Mouse (Mus musculus) urinary bladder, adult 18-20 months (tissue): ENCODE data around the gene Slc7a15.
"Not testable (repeated sequence)": the region's sequence is repeated elsewhere in the genome, so short reads cannot be mapped to it uniquely, and the experiment has no call there.

Experiments used
- DNase-seq, 2 experiments: peaks; one replicate each; pipeline ENCODE4 v3.0.0; 2022; ENCODE audit warnings: low spot score in 2 of 2, mixed read lengths in 2 of 2

The Slc7a15 gene

DNA sequence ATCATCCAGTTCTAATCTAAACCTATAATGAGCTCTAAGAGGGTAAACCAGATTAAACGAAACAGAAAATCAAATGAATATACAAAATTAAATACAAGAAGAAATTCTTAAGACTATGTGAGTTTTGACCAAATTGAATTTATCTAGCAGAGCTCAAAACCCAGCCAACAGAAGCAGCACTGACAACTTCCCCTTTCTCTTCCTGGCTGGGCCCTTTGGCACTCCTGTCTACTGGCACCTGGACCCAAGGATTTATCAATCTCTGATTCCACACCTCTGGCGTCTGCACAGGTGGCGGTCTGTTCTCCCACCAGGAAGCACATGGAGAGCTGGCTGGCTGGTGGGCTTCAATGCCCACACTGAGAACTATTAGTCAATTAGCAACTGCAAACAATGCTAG lies 39.0 kb downstream of the Slc7a15 start:
- not testable (repeated sequence) for DNase-seq

DNA sequence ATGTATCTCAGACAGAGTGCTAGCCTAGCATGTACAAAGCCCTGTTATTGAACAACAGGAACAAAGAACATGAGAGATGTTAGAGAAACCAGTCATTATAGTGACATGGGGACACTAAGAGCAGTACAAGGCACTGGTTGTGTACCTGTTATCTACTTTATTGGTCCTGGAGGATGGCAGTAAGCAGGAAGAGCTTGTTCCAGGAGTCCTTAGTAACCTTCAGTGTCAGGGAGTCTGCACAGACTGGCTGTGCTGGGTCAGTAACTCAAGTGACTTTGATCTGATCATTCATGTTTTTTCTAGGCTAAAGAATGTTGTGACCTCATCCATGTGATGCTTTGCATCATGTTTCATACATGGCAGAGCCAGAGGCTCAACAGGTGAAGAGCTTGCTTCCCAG lies 42.7 kb downstream of the Slc7a15 start:
- no peak for DNase-seq

DNA sequence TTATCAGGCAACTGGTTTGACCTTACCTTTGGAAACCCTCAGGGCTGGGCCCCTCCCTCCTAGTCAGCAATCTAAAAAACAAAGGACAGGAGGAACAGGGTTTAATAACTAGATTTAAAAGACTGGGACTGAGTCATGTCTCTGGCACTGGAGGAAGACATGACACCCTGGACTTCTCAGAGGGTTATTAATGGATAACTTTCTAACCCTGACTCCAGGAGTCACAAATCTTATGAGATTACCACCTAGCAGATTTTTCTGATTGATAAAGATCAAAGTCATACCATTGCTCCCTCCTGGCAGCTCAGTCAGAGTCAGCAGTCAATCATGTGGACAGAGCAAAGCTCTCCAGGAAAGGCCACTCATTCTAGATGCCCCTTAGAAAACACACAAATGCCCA lies 43.4 kb downstream of the Slc7a15 start:
- no peak for DNase-seq

DNA sequence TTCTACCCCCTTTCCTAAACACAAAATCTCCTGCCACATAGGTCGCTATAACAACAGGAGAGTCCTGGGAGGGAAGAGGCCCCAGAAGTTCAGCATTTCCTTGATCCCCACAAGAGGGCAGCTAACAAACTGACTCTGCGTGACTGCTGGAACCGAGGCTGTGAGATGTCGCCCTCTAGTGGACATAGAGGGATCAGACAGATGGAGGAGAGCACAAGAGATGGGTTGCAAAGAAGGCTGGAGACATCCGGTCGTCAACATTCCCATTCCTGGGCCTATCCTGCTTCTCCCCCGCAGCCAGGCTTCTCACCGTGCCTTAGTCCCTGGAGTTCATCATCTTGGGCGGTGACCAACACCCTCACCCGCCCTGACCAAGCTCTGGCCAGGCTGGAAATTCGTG lies 51.5 kb downstream of the Slc7a15 start:
- peak; percentile 18 to 56 for DNase-seq

DNA sequence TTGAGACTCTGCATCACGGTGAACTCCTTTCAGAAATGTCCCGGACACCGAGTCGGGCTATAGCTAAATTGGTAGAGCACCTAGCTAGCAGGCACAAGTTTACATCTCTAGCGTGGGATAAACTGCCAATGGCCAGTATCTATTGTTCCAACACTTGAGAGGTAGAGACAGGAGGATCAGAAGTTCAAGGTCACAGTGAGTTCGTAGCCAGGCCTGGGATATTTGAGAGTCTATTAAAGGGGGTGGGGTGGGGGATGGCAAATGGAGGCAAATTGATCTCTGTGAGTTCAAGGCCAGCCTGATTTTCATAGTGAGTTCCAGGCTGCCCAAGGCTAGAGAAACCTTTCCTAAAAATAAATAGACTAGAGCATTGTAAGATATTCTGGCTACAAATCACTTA lies 52.1 kb downstream of the Slc7a15 start:
- no peak for DNase-seq

DNA sequence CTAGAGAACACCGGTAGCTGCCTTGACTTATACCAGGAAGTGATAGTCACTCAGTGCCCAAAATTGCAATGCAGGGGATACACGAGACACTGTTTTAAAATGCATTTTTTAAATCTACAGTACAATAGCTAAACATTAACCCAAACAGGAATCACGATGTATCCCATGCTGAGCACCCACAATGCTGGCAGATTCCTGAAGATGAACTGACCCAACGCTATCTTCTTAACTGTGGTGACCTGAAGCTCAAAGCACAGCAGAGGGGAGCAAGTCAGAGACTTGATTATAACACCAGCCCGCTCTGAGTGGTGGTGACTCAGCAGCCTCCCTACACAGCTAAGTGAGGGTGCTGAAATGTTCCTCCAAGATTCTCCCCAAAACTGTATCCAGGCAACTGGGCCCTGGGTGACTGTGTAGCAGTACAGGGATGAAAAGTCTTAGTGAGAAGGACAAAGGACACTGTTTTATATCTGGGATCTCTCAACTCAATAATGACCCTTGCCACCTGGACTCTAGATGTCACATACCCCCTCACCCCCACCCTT lies 53.7 kb downstream of the Slc7a15 start:
- DNase-seq: no peak

DNA sequence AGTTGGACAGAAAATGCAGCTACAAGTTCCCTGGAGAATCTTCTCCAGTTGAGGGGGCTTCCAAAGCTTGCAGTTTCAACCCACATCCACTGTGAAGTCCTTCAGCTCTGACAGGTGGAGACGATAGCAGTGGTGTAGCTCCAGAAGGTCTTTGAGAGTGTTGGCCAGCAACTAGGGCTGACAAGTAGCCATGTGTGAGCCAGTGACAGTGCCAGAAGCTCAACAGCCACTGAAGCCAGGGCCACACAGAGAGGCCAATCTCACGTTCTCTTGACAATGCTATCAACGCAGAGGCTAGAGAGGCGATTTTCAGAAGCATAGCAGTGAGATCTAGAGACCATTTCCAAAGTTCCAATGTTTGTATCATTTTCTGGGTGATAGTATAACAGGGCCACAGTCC lies 56.5 kb downstream of the Slc7a15 start:
- no peak for DNase-seq

DNA sequence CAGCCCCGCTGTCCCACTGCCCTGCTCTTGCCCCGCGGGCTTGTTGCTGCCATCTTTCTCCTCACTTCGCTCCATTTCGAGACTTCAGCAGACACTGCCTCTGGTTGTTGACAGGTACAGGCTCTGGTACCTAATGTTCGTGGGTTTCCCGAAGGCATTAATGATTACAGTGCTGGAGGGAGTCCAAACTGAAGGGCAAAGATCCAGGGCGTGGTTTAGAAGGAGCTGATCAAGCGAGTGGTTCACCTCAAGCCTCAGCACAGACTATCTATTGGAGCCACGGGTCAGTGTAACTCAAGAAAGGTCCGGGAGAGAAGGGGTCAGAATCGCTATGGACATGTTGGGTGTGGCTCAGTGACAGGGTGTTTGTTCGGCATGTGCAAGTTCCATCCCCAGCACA lies 59.4 kb downstream of the Slc7a15 start:
- no peak for DNase-seq

DNA sequence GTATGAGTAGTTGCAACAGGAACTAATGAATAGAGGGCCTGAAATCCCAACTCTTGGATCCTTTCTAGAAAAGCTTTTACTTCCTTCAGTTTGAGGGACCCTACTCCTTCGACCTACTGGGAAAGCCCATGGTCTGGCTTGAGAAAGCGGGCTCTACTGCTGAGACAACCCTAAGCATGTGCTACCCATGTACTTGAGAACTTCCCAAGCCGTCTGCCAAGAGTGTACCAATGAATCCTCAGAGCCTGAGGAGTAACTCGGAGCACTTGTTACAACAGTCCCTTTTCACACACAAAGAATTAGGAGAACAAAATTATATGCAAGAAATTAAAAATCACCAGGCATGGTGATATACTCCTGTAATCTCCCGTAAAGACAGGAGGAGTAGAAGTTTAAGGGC lies 61.6 kb downstream of the Slc7a15 start:
- no peak for DNase-seq

DNA sequence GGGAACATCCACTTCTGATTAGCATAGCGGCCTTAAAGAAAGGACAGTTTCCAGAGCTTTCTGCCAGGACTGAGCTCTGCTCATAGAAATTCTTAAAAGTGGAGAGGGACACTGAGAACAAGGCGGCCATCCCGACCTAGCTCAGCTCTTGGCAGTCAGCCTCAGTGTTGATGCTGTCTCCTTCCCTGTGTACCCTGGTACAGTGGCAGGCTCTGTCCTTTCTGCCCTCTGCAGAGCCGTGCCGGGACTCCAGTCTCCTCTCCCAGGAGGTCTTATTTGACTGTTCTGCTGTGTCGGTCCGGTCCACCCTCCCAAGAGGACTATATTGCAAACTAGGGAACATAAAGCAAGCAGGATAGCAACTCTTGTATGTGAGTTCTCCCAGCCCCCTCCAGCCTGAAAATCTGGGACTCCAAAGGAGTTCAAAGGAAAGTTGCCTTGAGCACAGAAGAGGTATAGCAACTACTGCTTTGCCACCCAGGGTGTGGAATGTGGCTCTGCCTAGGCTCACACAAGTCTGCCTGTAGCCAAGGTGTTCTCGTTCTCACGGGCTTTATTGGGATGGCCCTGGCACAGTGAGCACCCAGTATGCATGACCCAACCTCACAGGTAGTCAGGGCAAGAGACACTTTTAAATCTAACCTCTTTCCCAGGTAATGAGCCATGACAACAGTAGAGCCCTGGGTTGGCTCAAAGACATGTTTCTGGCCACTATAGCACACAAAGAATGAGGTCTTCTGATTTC lies 62.5 kb downstream of the Slc7a15 start:
- DNase-seq: no peak

DNA sequence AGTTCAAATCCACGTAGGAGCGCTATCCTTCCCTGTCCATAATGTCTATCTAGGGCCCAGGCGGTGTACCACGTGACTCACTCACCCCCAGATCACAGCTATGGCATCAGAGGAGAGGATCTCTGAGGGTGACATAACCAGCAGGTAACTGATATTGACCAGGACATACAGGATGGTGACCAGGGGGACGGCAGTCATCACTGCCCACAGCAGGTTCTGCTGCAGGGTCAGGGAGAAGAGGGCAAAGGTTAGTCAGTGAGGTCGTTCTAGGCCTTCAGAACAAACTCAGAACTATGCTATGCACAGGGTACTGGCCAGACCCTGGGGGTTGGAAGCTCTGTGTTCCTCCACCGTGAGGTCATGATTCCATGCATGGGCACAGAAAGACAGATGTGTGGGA lies 63.3 kb downstream of the Slc7a15 start:
- DNase-seq: no peak

DNA sequence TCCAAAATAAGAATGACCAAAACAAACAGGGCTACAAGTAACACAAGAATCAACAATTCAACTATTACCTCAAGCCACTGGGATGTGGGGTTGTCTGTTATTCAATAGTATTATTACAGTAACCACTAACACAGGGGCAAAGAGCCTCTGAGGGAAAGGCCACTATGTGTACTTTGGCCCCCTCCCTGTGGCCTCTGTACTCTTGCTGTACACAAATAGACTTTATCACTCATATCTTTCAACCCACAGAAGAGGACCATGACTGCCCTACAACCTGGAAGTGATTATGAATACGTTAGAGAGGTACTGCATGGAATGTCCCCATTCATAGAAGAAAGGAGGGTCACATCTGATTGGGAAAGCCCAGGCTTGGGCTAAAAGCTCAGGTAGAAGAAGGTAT lies 64.0 kb downstream of the Slc7a15 start:
- no peak for DNase-seq

DNA sequence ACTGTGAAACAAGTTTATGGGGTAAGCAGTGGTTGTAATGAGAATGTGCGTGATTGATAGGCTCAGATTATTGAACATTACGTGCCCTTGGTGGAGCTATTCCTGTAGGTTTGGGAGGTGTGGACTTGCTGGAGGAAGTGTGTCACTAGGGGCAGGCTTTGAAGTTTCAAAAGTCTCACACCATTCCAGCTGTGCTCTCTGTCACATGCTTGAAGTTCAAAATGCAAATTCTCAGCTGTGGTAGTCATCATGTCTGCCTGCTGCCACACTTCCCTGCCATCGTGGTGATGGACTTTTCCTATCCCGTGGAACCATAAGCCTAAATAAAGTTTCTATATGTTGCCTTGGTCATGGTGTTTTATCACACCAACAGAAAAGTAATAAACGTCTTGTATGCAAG lies 71.1 kb downstream of the Slc7a15 start:
- DNase-seq: no peak

DNA sequence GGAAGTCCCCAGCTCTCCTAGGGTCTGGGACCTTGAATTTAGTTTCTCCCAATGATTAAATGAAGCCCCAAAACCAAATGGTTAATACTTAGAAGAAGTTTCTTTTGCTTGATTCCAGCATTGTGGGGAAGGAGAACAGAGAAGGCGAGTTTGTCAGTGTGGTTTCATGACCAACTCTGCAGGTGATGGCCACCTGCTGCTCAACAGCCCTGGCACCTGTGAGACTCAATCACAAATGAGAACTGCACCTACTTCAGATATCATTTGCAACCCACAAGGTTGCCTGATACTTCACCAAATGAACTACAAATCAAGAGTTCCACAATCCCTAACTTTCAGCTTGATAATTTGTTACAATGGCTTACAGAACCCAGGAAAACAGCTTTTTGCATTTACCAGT lies 71.7 kb downstream of the Slc7a15 start:
- no peak for DNase-seq

DNA sequence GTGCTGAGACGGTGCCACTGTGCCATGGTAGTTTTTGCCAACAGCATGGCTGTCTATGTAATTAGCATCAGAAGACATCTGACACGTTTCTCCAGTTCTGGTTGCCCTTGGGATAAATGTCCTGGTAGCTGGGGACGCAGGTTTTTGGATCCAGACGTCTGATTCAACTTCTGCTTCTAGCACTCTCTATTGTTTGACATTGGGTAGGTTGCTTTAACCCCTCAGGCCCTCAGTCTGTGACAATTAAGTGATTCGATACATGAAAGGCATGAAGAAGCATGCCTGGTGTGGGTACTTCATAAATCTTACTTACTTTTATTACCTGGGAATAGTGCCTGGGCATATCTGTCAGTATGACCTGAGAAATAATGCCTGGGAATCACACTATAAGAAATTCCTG lies 74.8 kb downstream of the Slc7a15 start:
- DNase-seq: no peak

DNA sequence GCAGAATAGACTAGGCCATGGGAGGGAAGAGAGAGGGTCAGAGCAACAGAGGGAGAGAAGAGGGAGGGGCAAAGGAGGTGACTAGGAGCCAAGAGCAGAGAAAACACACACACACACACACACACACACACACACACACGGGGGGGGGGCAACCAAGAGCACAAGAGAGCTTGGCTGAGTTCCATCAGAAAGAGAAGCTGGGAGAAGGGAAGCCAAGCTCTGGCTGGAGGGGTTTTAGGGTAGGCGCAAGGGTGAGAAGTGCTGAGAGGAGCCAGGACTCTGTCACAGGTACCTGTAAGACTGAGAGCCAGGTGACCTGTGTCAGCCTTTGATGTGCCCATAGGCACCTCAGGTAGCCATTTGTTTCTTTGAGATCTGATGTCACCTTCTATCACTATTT lies 76.2 kb downstream of the Slc7a15 start:
- no peak for DNase-seq

DNA sequence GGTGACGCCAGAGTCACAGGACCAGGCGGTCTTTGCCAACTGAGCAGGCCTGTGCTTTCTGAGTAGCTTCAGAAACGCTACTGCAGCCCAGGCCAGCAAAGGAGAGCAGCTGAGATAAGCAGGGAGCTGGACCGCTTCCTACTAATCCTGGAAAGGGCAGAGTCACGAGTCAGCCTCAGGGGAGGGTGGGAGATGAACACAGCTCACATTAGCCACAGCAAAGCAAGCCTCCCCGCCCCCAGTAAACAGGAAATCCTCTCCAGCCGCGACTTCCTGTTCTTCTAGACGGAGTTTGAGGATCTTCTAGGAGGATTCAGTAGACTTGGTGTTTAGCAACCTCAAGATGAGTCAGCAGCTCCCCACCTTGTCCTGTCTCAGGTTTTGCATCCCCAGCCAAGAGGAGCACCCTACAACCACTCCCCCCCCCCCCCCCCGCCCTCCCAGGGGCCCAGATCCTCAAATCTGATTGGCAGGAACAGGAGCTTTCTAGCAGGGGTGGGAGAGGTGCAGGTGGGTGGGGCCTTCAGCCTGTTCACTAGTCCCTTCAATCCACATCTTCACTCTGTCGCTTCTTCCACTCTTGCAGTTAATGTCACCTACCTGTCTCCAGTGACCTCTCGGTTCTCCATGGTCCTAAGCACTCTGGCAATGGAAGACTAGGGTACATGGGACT lies 77.4 kb downstream of the Slc7a15 start:
- peak in 1 of 2 experiments; percentile 72 for DNase-seq

DNA sequence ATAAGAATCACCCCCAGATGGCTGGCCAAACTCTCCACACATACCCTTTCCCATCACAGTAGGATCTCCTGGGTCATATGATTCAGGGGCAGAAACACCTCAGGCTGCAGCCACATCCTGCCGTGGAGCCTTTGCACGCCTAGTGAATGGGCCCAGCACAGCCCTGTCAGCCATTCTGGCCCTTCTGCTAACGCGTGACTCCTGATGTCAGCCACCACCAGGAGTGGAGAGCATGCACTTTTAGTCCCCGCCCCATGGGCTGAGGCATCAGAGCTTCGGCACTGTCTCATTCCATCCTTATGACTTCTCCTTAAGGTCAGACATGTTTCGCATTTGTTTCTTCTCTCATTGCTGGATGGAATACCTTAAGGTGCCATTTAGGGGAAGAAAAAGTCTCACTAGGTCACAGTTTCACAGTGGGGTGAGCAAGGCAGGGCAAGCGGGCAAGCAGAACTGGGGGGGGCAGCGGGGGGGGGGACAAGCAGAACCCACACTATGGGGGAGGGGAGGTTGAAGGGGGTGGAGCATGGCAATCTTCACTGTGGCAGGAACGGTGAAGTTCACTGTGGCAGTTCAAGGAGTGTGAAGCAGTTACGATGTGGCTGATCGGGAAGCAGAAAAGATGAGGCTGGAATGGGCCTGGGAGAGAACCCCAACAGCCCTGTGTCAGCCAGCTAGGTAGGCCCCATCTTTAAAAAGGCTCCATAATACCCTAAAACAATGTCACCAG lies 79.3 kb downstream of the Slc7a15 start:
- no peak for DNase-seq

DNA sequence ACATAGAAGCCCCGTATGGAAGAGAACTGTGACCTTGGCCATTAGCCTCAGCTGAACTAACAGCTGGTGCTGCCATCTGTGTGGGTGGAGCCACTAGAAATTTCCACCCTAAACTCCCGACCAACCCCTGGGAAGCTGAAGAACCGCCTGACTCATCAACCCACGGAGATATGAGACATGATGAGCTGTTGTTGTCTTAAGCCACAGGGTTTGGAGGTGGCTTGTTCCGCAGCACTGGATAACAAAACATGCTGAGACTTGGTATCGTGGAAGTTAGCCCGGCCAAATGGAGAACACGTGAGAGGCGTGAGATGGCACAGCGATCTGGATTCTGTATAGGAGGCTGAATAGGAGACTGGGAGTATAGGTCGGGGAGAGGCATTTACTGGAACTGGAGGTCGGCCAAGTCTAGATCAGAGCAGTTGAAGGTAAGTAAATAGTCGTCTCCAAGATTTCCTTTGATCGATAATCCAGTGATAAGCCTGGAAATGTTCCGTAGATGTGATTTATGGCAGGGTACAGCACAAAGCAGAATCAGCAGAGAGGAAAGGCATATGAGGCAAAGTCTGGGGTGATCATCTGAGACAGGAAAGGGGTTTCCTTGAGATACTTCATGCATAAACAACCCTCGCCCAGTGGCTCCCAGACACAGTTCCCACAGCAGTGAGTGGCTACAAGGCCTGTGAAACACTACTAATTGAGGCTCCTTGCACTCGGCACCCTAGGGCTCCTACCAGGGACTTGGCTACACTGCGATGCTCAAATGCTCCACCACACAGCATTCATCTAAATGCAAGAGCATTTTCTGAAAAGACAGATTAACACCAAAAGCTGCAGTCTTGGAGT lies 87.6 kb downstream of the Slc7a15 start:
- DNase-seq: peak in 1 of 2 experiments; percentile 60

DNA sequence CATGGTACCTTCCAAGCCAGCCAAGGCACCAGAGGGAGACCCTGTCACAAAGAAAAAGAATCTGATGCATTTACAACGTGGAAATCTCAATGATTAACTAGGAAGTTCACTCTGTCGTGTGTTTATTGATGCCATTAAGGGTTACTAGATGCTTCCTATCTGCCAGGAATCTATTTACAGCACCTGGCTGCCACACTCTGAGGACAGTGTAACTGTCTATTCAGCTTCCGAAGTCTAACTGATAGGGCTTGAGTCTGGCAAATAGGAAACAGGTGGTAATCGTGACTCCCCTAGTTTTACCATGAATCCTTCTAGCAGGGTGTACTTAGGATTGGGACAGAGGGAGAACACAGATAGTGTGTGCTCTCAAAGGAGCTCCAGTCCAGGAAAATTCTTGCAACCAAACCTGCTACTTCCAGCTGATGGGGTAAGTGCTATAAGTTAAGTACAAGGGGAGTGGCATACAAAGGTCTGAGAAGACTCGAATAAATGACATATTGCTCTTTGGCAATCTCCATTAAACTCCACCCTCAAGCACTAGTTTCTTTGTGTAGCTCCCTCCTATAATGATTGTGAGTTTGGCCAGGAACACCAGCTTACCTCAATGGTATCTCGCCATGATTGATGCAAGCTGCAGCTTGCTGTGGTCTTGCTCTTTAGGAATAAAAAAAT lies 88.4 kb downstream of the Slc7a15 start:
- no peak for DNase-seq

DNA sequence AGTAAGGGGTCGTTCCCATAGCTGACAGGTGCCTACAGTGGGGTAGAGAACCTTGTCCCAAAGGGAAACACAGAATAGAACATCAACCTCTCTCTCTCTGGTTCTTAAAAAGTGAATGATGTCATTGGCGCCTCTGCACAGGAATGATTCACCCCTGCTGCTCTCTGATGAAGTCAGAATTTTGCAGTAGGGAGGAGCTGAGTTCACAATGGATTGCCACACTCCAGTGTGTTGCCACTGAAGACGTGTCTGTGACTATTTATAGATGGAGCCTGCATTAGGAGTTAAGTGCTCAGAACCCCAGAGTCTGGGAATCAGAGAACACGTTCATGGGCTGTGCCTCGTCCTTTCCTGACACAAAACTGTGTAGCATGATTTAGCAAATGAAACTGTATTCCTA lies 89.2 kb downstream of the Slc7a15 start:
- no peak for DNase-seq
